Mouse (Mus musculus) stomach, adult 2 months (tissue): ENCODE data around the gene Gm47283. TPM values are rescaled to one million over a fixed set of nuclear protein-coding genes. Genes with fewer than 3 reads are reported as not detected.

ENCODE experiments used
- polyA plus RNA-seq: library from polyadenylated mRNA; depleted of rRNA; stranded (reverse); fragments of >200 nt; gene quantifications from 2 replicates; pipeline ENCODE4 v1.2.3, GENCODE M21; 2012; rRNA removed

Gm47283 gene
- not detected in 2 replicates for polyA plus RNA-seq

GRCm38 (mm10) chrY:90784438-90784837 is at the start of gene Gm47283:
TSS of gene Gm47283 (plus strand) at chrY:90784738.

GRCm38 (mm10) chrY:90754721-90755120 is 29.8 kb upstream of the Gm47283 start, which contains the start of gene Gm21860:
TSS of gene Gm21860 (minus strand) at chrY:90754821.

GRCm38 (mm10) chrY:90839077-90839476 is 54.5 kb downstream of the Gm47283 start, which contains the start of gene Gm21748:
TSS of gene Gm21748 (minus strand) at chrY:90839177.

Other genes starting within 250 kb of the Gm47283 start
- not detected in 2 replicates for gene Gm21860, start 29.9 kb upstream of the Gm47283 start, polyA plus RNA-seq
- not detected in 2 replicates for gene Gm21748, start 54.4 kb downstream of the Gm47283 start, polyA plus RNA-seq